Mouse (Mus musculus) spleen, adult 2 months (tissue): ENCODE data around the gene Uckl1.

Experiments
- CTCF ChIP-seq: fragments of 200-500 bp; IDR thresholded peaks from 2 replicates; pipeline ENCODE4 v1.5.1; 2011; ENCODE audit warnings: mild to moderate bottlenecking, inconsistent platforms; ENCODE audit not compliant: insufficient read depth, insufficient read length, insufficient replicate concordance; ENCODE audit errors: extremely low read depth
- POLR2A ChIP-seq: fragments of 200-500 bp; IDR thresholded peaks from 2 replicates; pipeline ENCODE4 v1.6.1; 2011; ENCODE audit warnings: low read depth, low read length, inconsistent platforms

- TF ChIP-seq POLR2A (no peak), CTCF (no peak)
Measured at GRCm38 (mm10) chr2:181623401-181623800, 38.7 kb upstream of the Uckl1 start.
